Mouse (Mus musculus) midbrain, embryonic 10.5 days (tissue): ENCODE data around the gene Olfr64. TPM values are rescaled to one million over a fixed set of nuclear protein-coding genes. Genes with fewer than 3 reads are reported as not detected.

Experiments
- DNase-seq: peaks from one replicate; pipeline ENCODE4 v3.0.0-alpha.2; 2017; ENCODE audit warnings: low spot score
- H3K27ac ChIP-seq: fragments of 300-500 bp; sonication (generic); replicated peaks from 2 replicates; pipeline ENCODE4 v1.5.1; 2016; ENCODE audit warnings: mild to moderate bottlenecking
- H3K27me3 ChIP-seq: fragments of 300-500 bp; sonication (generic); 2 replicates; pipeline ENCODE4 v1.6.1; 2016; ENCODE audit warnings: low read depth, mild to moderate bottlenecking; ENCODE audit not compliant: poor library complexity, severe bottlenecking
- H3K36me3 ChIP-seq: fragments of 300-500 bp; sonication (generic); 2 replicates; pipeline ENCODE4 v1.6.1; 2016; ENCODE audit warnings: mild to moderate bottlenecking, moderate library complexity
- H3K4me1 ChIP-seq: fragments of 300-500 bp; sonication (generic); 2 replicates; pipeline ENCODE4 v1.6.1; 2016
- H3K4me3 ChIP-seq: fragments of 300-500 bp; sonication (generic); 2 replicates; pipeline ENCODE4 v1.5.1; 2016; ENCODE audit warnings: mild to moderate bottlenecking, moderate library complexity
- H3K9me3 ChIP-seq: fragments of 300-500 bp; sonication (generic); replicated peaks from 2 replicates; pipeline ENCODE4 v1.6.1; 2016; ENCODE audit warnings: mild to moderate bottlenecking
- WGBS: fragments of 180-500 bp; shearing (Covaris S2); methylation state at CpG from one replicate; pipeline ENCODE4 v1.1.7; 2016; 5-methylcytosine and 5-hydroxymethylcytosine counted together
- polyA plus RNA-seq: library from polyadenylated mRNA; unstranded; fragments of >200 nt; fragmentation: Nextera tagmentation; extraction: Ambion mirVana; gene quantifications from 2 replicates; pipeline ENCODE4 v1.2.1, GENCODE M21; 2016

Olfr64 gene
- not detected in 2 replicates for polyA plus RNA-seq

- WGBS = 78% methylated on average over 1 of the region's 1 CpGs
- H3K27ac ChIP-seq = no peak within 1 kb of the TSS
- H3K4me1 ChIP-seq = no peaks in the 10 kb centered on the region
- DNase-seq = no peak
- H3K9me3 ChIP-seq = no peaks in the 10 kb centered on the region
- H3K4me3 ChIP-seq = no peak within 1 kb of the TSS
- no peaks in the 10 kb centered on the region for H3K36me3 ChIP-seq
- no peaks in the 10 kb centered on the region for H3K27me3 ChIP-seq
Observed at GRCm38 (mm10) chr7:103894385-103894784, at the start of gene Olfr64. Olfr64 (minus strand) TSS chr7:103894485.

DNA sequence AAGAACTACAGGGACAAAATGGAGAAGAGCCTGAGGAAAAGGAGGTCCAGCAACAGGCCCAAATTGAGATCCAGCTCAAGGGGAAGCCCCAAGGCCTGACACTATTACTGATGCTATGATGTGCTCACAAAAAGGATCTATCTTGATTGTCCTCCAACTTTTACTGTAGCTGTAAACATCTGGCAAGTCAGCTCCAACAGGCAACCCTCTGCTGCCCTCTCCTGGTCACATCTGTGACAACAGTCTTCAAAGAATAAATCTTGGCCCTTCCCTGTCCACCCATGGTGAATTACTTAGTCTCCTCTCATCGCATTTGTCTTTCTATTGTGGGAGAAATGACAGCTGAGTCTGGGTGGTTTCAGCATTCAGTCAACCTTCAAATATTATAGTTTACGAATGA is 48.4 kb upstream of the Olfr64 start:
- peak; percentile 52 for DNase-seq
- WGBS = 25% methylated on average over 2 of the region's 2 CpGs

GRCm38 (mm10) chr7:103934264-103934663 is 40.0 kb upstream of the Olfr64 start, which contains the start of gene Olfr632:
Olfr632 (plus strand) TSS chr7:103934347.
- Histone ChIP-seq H3K4me1 (no peaks in the 10 kb centered on the region), H3K4me3 (no peak within 1 kb of the TSS), H3K27me3 (no peaks in the 10 kb centered on the region), H3K9me3 (no peaks in the 10 kb centered on the region), H3K27ac (no peak within 1 kb of the TSS), H3K36me3 (no peaks in the 10 kb centered on the region)
- WGBS = 75% methylated on average over 2 of the region's 2 CpGs
- DNase-seq = no peak

More for the DNA sequence above, 48.4 kb upstream of the Olfr64 start:
- Histone ChIP-seq H3K36me3 (no peaks in the 10 kb centered on the region), H3K27ac (no peak overlapping the region), H3K27me3 (no peaks in the 10 kb centered on the region), H3K9me3 (no peaks in the 10 kb centered on the region), H3K4me1 (no peaks in the 10 kb centered on the region), H3K4me3 (no peak overlapping the region)

- Histone ChIP-seq H3K36me3 (no peaks in the 10 kb centered on the region), H3K27ac (no peak within 1 kb of the TSS), H3K27me3 (no peaks in the 10 kb centered on the region), H3K4me1 (no peaks in the 10 kb centered on the region), H3K4me3 (no peak within 1 kb of the TSS), H3K9me3 (no peaks in the 10 kb centered on the region)
- DNase-seq = no peak
Observed at GRCm38 (mm10) chr7:103928525-103928924, 34.2 kb upstream of the Olfr64 start, which contains the start of gene Olfr631. Olfr631 (plus strand) TSS chr7:103928825.

DNA sequence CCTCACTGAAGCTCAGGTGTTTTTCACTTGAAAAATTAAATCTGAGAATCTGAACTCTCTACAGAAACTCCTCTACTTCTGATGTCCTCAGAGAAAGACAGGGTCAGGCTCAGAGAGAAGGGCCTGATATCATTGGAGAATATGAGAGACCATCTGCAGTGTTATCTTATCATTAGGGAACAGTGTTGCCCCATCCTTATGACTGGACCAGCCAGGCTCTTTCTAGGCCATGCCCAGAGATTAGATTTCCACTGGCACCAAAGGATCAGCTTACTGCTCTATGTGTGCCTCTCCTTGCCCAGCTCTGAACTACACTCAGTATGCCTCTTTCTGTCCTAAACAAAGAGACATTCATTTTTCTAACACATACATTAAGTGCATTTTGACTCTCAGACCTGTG is 21.1 kb upstream of the Olfr64 start:
- no peaks in the 10 kb centered on the region for H3K4me1 ChIP-seq
- no peak for DNase-seq
- no peaks in the 10 kb centered on the region for H3K36me3 ChIP-seq
- no peak overlapping the region for H3K27ac ChIP-seq
- H3K9me3 ChIP-seq = no peaks in the 10 kb centered on the region
- no peaks in the 10 kb centered on the region for H3K27me3 ChIP-seq
- no peak overlapping the region for H3K4me3 ChIP-seq

- 49% methylated on average over 8 of the region's 8 CpGs for WGBS
- H3K27me3 ChIP-seq = no peaks in the 10 kb centered on the region
Observed at GRCm38 (mm10) chr7:103912969-103913511, 18.8 kb upstream of the Olfr64 start.

GRCm38 (mm10) chr7:103910047-103910446 is 15.8 kb upstream of the Olfr64 start:
- H3K27ac ChIP-seq = no peak overlapping the region
- no peaks in the 10 kb centered on the region for H3K4me1 ChIP-seq
- H3K36me3 ChIP-seq = no peaks in the 10 kb centered on the region
- no peaks in the 10 kb centered on the region for H3K9me3 ChIP-seq
- 52% methylated on average over 3 of the region's 3 CpGs for WGBS
- no peaks in the 10 kb centered on the region for H3K27me3 ChIP-seq
- no peak overlapping the region for H3K4me3 ChIP-seq
- no peak for DNase-seq

More at GRCm38 (mm10) chr7:103912969-103913511, 18.8 kb upstream of the Olfr64 start:
- Histone ChIP-seq H3K4me3 (no peak overlapping the region), H3K27ac (no peak overlapping the region), H3K9me3 (no peaks in the 10 kb centered on the region), H3K4me1 (no peaks in the 10 kb centered on the region), H3K36me3 (no peaks in the 10 kb centered on the region)
- peak; percentile 21 for DNase-seq

GRCm38 (mm10) chr7:103903187-103903586 is 8.9 kb upstream of the Olfr64 start, which contains the start of gene Olfr65:
Olfr65 (plus strand) TSS chr7:103903487.
- H3K4me1 ChIP-seq = no peaks in the 10 kb centered on the region
- H3K27me3 ChIP-seq = no peaks in the 10 kb centered on the region
- no peaks in the 10 kb centered on the region for H3K9me3 ChIP-seq
- 88% methylated on average over 2 of the region's 2 CpGs for WGBS
- DNase-seq = no peak
- no peak within 1 kb of the TSS for H3K27ac ChIP-seq
- no peak within 1 kb of the TSS for H3K4me3 ChIP-seq
- no peaks in the 10 kb centered on the region for H3K36me3 ChIP-seq

DNA sequence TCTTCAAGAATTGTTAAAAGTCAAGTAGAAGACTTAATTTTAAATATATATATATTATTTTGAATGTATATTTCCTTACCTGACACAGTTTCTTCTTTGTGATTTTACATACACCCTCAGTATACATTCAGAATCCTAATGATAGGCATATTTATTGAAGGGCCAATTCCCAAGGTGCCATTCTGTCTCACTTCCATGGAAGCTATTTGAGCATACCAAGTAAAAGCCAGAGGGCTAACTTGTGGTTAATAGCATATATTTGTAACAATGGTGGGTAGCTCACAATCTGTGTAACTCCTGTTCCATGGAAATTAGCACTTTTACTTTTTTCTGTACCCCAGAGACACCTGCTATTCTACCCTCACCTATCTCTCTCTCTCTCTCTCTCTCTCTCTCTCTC is 8.1 kb downstream of the Olfr64 start, which contains the start of gene Olfr66:
Olfr66 (minus strand) TSS at position 101 of the 400 bp plus-strand sequence.
- H3K9me3 ChIP-seq = no peaks in the 10 kb centered on the region
- H3K36me3 ChIP-seq = no peaks in the 10 kb centered on the region
- no peaks in the 10 kb centered on the region for H3K4me1 ChIP-seq
- no peaks in the 10 kb centered on the region for H3K27me3 ChIP-seq
- no peak within 1 kb of the TSS for H3K4me3 ChIP-seq
- H3K27ac ChIP-seq = no peak within 1 kb of the TSS
- DNase-seq = no peak

- no peak for DNase-seq
- H3K9me3 ChIP-seq = no peaks in the 10 kb centered on the region
- no peaks in the 10 kb centered on the region for H3K27me3 ChIP-seq
- 88% methylated on average over 2 of the region's 2 CpGs for WGBS
- H3K4me3 ChIP-seq = no peak overlapping the region
- no peaks in the 10 kb centered on the region for H3K4me1 ChIP-seq
- no peaks in the 10 kb centered on the region for H3K36me3 ChIP-seq
- H3K27ac ChIP-seq = no peak overlapping the region
Observed at GRCm38 (mm10) chr7:103877093-103877492, 17.2 kb downstream of the Olfr64 start.

GRCm38 (mm10) chr7:103874451-103874850 is 19.8 kb downstream of the Olfr64 start:
- no peaks in the 10 kb centered on the region for H3K36me3 ChIP-seq
- H3K4me1 ChIP-seq = no peaks in the 10 kb centered on the region
- no peak overlapping the region for H3K4me3 ChIP-seq
- no peaks in the 10 kb centered on the region for H3K27me3 ChIP-seq
- no peak for DNase-seq
- no peaks in the 10 kb centered on the region for H3K9me3 ChIP-seq
- no peak overlapping the region for H3K27ac ChIP-seq
- 60% methylated on average over 5 of the region's 5 CpGs for WGBS

GRCm38 (mm10) chr7:103873064-103873463 is 21.2 kb downstream of the Olfr64 start:
- WGBS = 13% methylated on average over 1 of the region's 1 CpGs
- no peaks in the 10 kb centered on the region for H3K27me3 ChIP-seq
- H3K4me1 ChIP-seq = no peaks in the 10 kb centered on the region
- H3K36me3 ChIP-seq = no peaks in the 10 kb centered on the region
- no peak overlapping the region for H3K4me3 ChIP-seq
- DNase-seq = no peak
- H3K27ac ChIP-seq = no peak overlapping the region
- no peaks in the 10 kb centered on the region for H3K9me3 ChIP-seq

GRCm38 (mm10) chr7:103870667-103871066 is 23.6 kb downstream of the Olfr64 start:
- no peaks in the 10 kb centered on the region for H3K36me3 ChIP-seq
- H3K27me3 ChIP-seq = no peaks in the 10 kb centered on the region
- H3K4me1 ChIP-seq = no peaks in the 10 kb centered on the region
- H3K27ac ChIP-seq = no peak overlapping the region
- H3K9me3 ChIP-seq = no peaks in the 10 kb centered on the region
- H3K4me3 ChIP-seq = no peak overlapping the region
- no peak for DNase-seq

DNA sequence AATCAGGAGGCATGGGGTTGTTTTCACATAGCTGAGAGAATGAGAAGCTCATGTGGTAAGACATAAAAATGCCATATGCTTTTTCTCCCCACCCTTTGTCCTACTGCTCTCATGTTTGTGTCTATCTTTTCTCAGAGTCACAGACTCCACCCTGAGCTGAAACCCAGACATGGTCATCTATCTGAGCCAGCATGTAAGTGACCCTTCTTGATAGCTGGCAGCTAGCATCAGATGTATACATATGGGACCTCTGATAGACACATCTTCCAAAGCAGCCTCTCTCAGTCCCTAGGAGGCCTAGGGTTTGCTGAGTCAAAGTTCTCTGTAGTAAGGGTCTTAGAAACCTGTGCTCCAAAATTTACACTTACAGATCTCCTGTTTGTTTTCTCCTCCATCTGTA is 28.6 kb downstream of the Olfr64 start:
- H3K36me3 ChIP-seq = no peaks in the 10 kb centered on the region
- H3K27me3 ChIP-seq = no peaks in the 10 kb centered on the region
- H3K4me1 ChIP-seq = no peaks in the 10 kb centered on the region
- no peaks in the 10 kb centered on the region for H3K9me3 ChIP-seq
- H3K4me3 ChIP-seq = no peak overlapping the region
- no peak for DNase-seq
- H3K27ac ChIP-seq = no peak overlapping the region
